Mouse (Mus musculus) lung, embryonic 16.5 days (tissue): ENCODE data around the gene Tnnc1. TPM values are rescaled to one million over a fixed set of nuclear protein-coding genes. Genes with fewer than 3 reads are reported as not detected.

ENCODE experiments used
- ATAC-seq: fragments of 200-750 bp; cut with Nextera tagmentation; 2 replicates; pipeline ENCODE4 v1.8.0; 2017; ENCODE audit warnings: low read depth, mild to moderate bottlenecking, moderate library complexity
- H3K27ac ChIP-seq: fragments of 300-500 bp; sonication (generic); 2 replicates; pipeline ENCODE4 v1.5.1; 2014; ENCODE audit warnings: mild to moderate bottlenecking, control low read depth, low read length
- H3K27me3 ChIP-seq: fragments of 300-500 bp; sonication (generic); 2 replicates; pipeline ENCODE4 v1.6.1; 2014; ENCODE audit warnings: low read depth, low read length, mixed read lengths; ENCODE audit not compliant: control insufficient read depth, insufficient read depth
- H3K36me3 ChIP-seq: fragments of 300-500 bp; sonication (generic); 2 replicates; pipeline ENCODE4 v1.6.1; 2014; ENCODE audit warnings: low read length; ENCODE audit not compliant: control insufficient read depth, insufficient read depth
- H3K4me1 ChIP-seq: fragments of 300-500 bp; sonication (generic); replicated peaks from 2 replicates; pipeline ENCODE4 v1.6.1; 2014; ENCODE audit warnings: low read length, mixed read lengths; ENCODE audit not compliant: control insufficient read depth, insufficient read depth
- H3K4me2 ChIP-seq: fragments of 300-500 bp; sonication (generic); 2 replicates; pipeline ENCODE4 v1.6.1; 2014; ENCODE audit warnings: low read depth, low read length, control low read depth
- H3K4me3 ChIP-seq: fragments of 300-500 bp; sonication (generic); 2 replicates; pipeline ENCODE4 v1.5.1; 2014; ENCODE audit warnings: mild to moderate bottlenecking, low read length, control low read depth
- H3K9ac ChIP-seq: fragments of 300-500 bp; sonication (generic); 2 replicates; pipeline ENCODE4 v1.6.1; 2014; ENCODE audit warnings: low read length, control low read depth
- H3K9me3 ChIP-seq: fragments of 300-500 bp; sonication (generic); 2 replicates; pipeline ENCODE4 v1.6.1; 2016; ENCODE audit warnings: low read length; ENCODE audit not compliant: control insufficient read depth
- WGBS: fragments of 180-500 bp; shearing (Covaris S2); extraction: QIAGEN DNeasy Blood & Tissue Kit; methylation state at CpG from one replicate; pipeline ENCODE4 v1.1.7; 2014; 5-methylcytosine and 5-hydroxymethylcytosine counted together
- polyA plus RNA-seq: library from polyadenylated mRNA; unstranded; fragments of >200 nt; fragmentation: Nextera tagmentation; extraction: Ambion mirVana; gene quantifications from 2 replicates; pipeline ENCODE4 v1.2.1, GENCODE M21; 2015

Gene Tnnc1
- polyA plus RNA-seq, 1 experiment from 2014 or later = 113 TPM

- peaks cover 15% of the 10 kb centered on the region for H3K4me1 ChIP-seq
- WGBS = under 1% methylated on average over 15 of the region's 18 CpGs
- no peak; the same call in 1 of the 2 replicates for ATAC-seq
These were observed 43.5 kb downstream of the Tnnc1 start for GRCm38 (mm10) chr14:31251626-31252025.

GRCm38 (mm10) chr14:31252091-31252490, 44.0 kb downstream of the Tnnc1 start:
- ATAC-seq = no peak
- peak overlapping the region; percentile 88 for H3K4me2 ChIP-seq
- peak overlapping the region; percentile 99 for H3K4me3 ChIP-seq
- H3K27ac ChIP-seq = no peak overlapping the region
- peaks cover 15% of the 10 kb centered on the region for H3K4me1 ChIP-seq
- no peaks in the 10 kb centered on the region for H3K27me3 ChIP-seq
- H3K36me3 ChIP-seq = peaks cover 34% of the 10 kb centered on the region
- H3K9ac ChIP-seq = peak overlapping the region; percentile 99
- no peaks in the 10 kb centered on the region for H3K9me3 ChIP-seq
- whole genome bisulfite sequencing = 89% methylated on average over 5 of the region's 5 CpGs

More at GRCm38 (mm10) chr14:31251626-31252025, 43.5 kb downstream of the Tnnc1 start:
- H3K4me3 ChIP-seq = peak overlapping the region; percentile 99
- H3K4me2 ChIP-seq = peak overlapping the region; percentile 88
- peak overlapping the region; percentile 99 for H3K9ac ChIP-seq
- H3K27ac ChIP-seq = peak overlapping the region; percentile 62
- H3K27me3 ChIP-seq = no peaks in the 10 kb centered on the region
- no peaks in the 10 kb centered on the region for H3K9me3 ChIP-seq
- H3K36me3 ChIP-seq = peaks cover 30% of the 10 kb centered on the region

GRCm38 (mm10) chr14:31258476-31259050, 50.5 kb downstream of the Tnnc1 start:
- Histone ChIP-seq H3K27me3 (no peaks in the 10 kb centered on the region), H3K9ac (no peak overlapping the region), H3K36me3 (peaks cover 71% of the 10 kb centered on the region), H3K9me3 (no peaks in the 10 kb centered on the region), H3K4me3 (no peak overlapping the region), H3K4me1 (no peaks in the 10 kb centered on the region), H3K27ac (no peak overlapping the region), H3K4me2 (no peak overlapping the region)
- no peak for ATAC-seq
- WGBS = 95% methylated on average over 14 of the region's 14 CpGs

- WGBS = 94% methylated on average over 4 of the region's 4 CpGs
- Histone ChIP-seq H3K27ac (no peak overlapping the region), H3K4me1 (no peaks in the 10 kb centered on the region), H3K36me3 (peaks cover 54% of the 10 kb centered on the region), H3K27me3 (no peaks in the 10 kb centered on the region), H3K9me3 (no peaks in the 10 kb centered on the region), H3K4me3 (no peak overlapping the region), H3K4me2 (no peak overlapping the region), H3K9ac (no peak overlapping the region)
- no peak for ATAC-seq
These were observed 52.3 kb downstream of the Tnnc1 start for GRCm38 (mm10) chr14:31260374-31260773.

- H3K27me3 ChIP-seq = no peaks in the 10 kb centered on the region
- H3K4me2 ChIP-seq = no peak overlapping the region
- H3K36me3 ChIP-seq = peaks cover 48% of the 10 kb centered on the region
- no peak overlapping the region for H3K27ac ChIP-seq
- no peaks in the 10 kb centered on the region for H3K9me3 ChIP-seq
- H3K4me1 ChIP-seq = no peaks in the 10 kb centered on the region
- ATAC-seq = no peak
- 90% methylated on average over 9 of the region's 9 CpGs for WGBS
- no peak overlapping the region for H3K9ac ChIP-seq
- H3K4me3 ChIP-seq = no peak overlapping the region
These were observed 52.8 kb downstream of the Tnnc1 start for GRCm38 (mm10) chr14:31260932-31261331.

Other genes starting within 250 kb of the Tnnc1 start
- gene Glt8d1, start 206.9 kb upstream of the Tnnc1 start, polyA plus RNA-seq = 67.9 and 70.2 TPM in 2 replicates
- gene Spcs1, start 206.6 kb upstream of the Tnnc1 start, polyA plus RNA-seq = 434 and 441 TPM in 2 replicates
- gene Pbrm1, start 189.2 kb upstream of the Tnnc1 start, polyA plus RNA-seq = 115 and 120 TPM in 2 replicates
- gene Gnl3, start 189.2 kb upstream of the Tnnc1 start, polyA plus RNA-seq = 65.8 and 76.2 TPM in 2 replicates
- 79.4 and 82.2 TPM in 2 replicates for gene Smim4, start 79.4 kb upstream of the Tnnc1 start, polyA plus RNA-seq
- gene Nt5dc2, start 77.3 kb upstream of the Tnnc1 start, polyA plus RNA-seq = 379 and 414 TPM in 2 replicates
- 48.9 and 52.1 TPM in 2 replicates for gene Stab1, start 39.7 kb upstream of the Tnnc1 start, polyA plus RNA-seq
- gene Nisch, start 8.6 kb downstream of the Tnnc1 start, polyA plus RNA-seq = 377 and 397 TPM in 2 replicates
- 2.3 and 2.7 TPM in 2 replicates for gene Sema3g, start 9.5 kb downstream of the Tnnc1 start, polyA plus RNA-seq
- 13.5 TPM in 2 replicates for gene Phf7, start 43.0 kb downstream of the Tnnc1 start, polyA plus RNA-seq
- gene Bap1, start 43.1 kb downstream of the Tnnc1 start, polyA plus RNA-seq = 79.8 and 82.2 TPM in 2 replicates
- 2.5 and 2.7 TPM in 2 replicates for gene Dnah1, start 115.6 kb downstream of the Tnnc1 start, polyA plus RNA-seq
- gene Capn7, start 128.3 kb downstream of the Tnnc1 start, polyA plus RNA-seq = 32.8 and 34.9 TPM in 2 replicates
- 26.1 and 27.3 TPM in 2 replicates for gene Sh3bp5, start 227.8 kb downstream of the Tnnc1 start, polyA plus RNA-seq